Mouse (Mus musculus) heart, postnatal 0 days (tissue): Measurements from ENCODE around the gene Gpc5.

ENCODE experiments used
- CTCF ChIP-seq: IDR thresholded peaks from 2 replicates; pipeline ENCODE4 v1.5.1; 2016; ENCODE audit warnings: antibody characterized with exemption, control low read depth, low read depth
- EP300 ChIP-seq: IDR thresholded peaks from 2 replicates; pipeline ENCODE4 v1.6.1; 2016; ENCODE audit warnings: antibody characterized with exemption, low read depth

- TF ChIP-seq CTCF (no peak), EP300 (no peak)
Observed at GRCm38 (mm10) chr14:116336182-116336581, 1244.2 kb downstream of the Gpc5 start.
